In genomic region chr19:5640339-5640738, GRCm38 (mm10) we compare ENCODE assay signal across 19 mouse cellular contexts. TPM values are rescaled to one million over a fixed set of nuclear protein-coding genes. Genes with fewer than 3 reads are reported as not detected.
DNase-seq lines count a peak whose midpoint lies in the region; ATAC-seq and TF ChIP-seq lines count a peak whose summit lies in the region.
"Had no signal": no experiment of that assay in that cellular context is flagged by ENCODE, and none has a peak within 500 bp of the region (broad histone marks: within the 10 kb centered on the region; RNA-seq: fewer than 3 reads in every experiment).

No protein-coding gene starts in this region.

- no peak overlapping the region for H3K4me2 ChIP-seq in heart, postnatal 0 days (ENCODE audit: low read depth, low read length)
- H3K4me2 ChIP-seq: embryonic facial prominence, embryonic 12.5 days; hindbrain, embryonic 14.5 days; limb, embryonic 15.5 days; lung, embryonic 14.5 days had no signal

- H3K9me3 ChIP-seq in heart, embryonic 10.5 days: no peaks in the 10 kb centered on the region
- H3K9me3 ChIP-seq in E14TG2a.4 (ENCODE audit: low read length): no peaks in the 10 kb centered on the region
- no peaks in the 10 kb centered on the region for H3K9me3 ChIP-seq in heart, postnatal 0 days (replicated peaks; ENCODE audit: control insufficient read depth, low read length)
- H3K9me3 ChIP-seq: embryonic facial prominence, embryonic 12.5 days; limb, embryonic 15.5 days had no signal

- no peak for TF ChIP-seq CTCF in E14TG2a.4 (conservative IDR thresholded peaks at IDR 0.05; ENCODE audit: low read length)
- no peak for TF ChIP-seq CTCF in heart, postnatal 0 days (IDR thresholded peaks at IDR 0.05; ENCODE audit: low read depth)

- H3K9ac ChIP-seq in heart, postnatal 0 days (replicated peaks; ENCODE audit: low read depth, low read length): no peak overlapping the region
- H3K9ac ChIP-seq: embryonic facial prominence, embryonic 12.5 days; hindbrain, embryonic 14.5 days; limb, embryonic 15.5 days; lung, embryonic 14.5 days had no signal

- peak overlapping the region; percentile 33 for H3K4me3 ChIP-seq in heart, embryonic 10.5 days
- H3K4me3 ChIP-seq in E14TG2a.4 (replicated peaks; ENCODE audit: low read length): peak overlapping the region; percentile 62
- H3K4me3 ChIP-seq in heart, postnatal 0 days (ENCODE audit: low read depth, low read length): no peak overlapping the region
- H3K4me3 ChIP-seq: embryonic facial prominence, embryonic 12.5 days; erythroblast, embryonic 14.5 days; limb, embryonic 15.5 days had no signal

- 20% methylated on average over 9 of the region's 9 CpGs for WGBS in heart, embryonic 10.5 days
- WGBS in heart, postnatal 0 days: 29% methylated on average over 9 of the region's 9 CpGs

- peaks cover 67% of the 10 kb centered on the region for H3K36me3 ChIP-seq in heart, embryonic 10.5 days
- peaks cover 69% of the 10 kb centered on the region for H3K36me3 ChIP-seq in E14TG2a.4 (ENCODE audit: insufficient read depth, low read length)
- H3K36me3 ChIP-seq in heart, postnatal 0 days (replicated peaks; ENCODE audit: control insufficient read depth, insufficient read depth, low read length): peaks cover 56% of the 10 kb centered on the region

- H3K4me1 ChIP-seq in heart, embryonic 10.5 days: peaks cover 52% of the 10 kb centered on the region
- peaks cover 55% of the 10 kb centered on the region for H3K4me1 ChIP-seq in E14TG2a.4 (replicated peaks; ENCODE audit: low read depth, low read length)
- peaks cover 16% of the 10 kb centered on the region for H3K4me1 ChIP-seq in heart, postnatal 0 days (ENCODE audit: control insufficient read depth, insufficient read depth)

- DNase-seq in heart, embryonic 10.5 days (ENCODE audit: low spot score): peak; percentile 86
- no peak for DNase-seq in heart, adult 9 months (ENCODE audit: low spot score in 2 of 2)
- peak; percentile 40 to 46 for DNase-seq in kidney, postnatal 36 days
- no peak for DNase-seq in kidney, adult 9 months
- peak; percentile 27 for DNase-seq in heart, postnatal 0 days (ENCODE audit: low spot score)
- no peak for DNase-seq in embryo, embryonic 11 days
- DNase-seq: cerebellum, adult 9-11 months; gastrocnemius, postnatal 10 days; lung, embryonic 14.5 days; lung, postnatal 36 days; thymus, postnatal 25 days had no signal

- H3K27me3 ChIP-seq in heart, embryonic 10.5 days (ENCODE audit: insufficient read depth, poor library complexity, severe bottlenecking): no peaks in the 10 kb centered on the region
- H3K27me3 ChIP-seq in E14TG2a.4 (ENCODE audit: insufficient read depth, low read length): no peaks in the 10 kb centered on the region
- no peaks in the 10 kb centered on the region for H3K27me3 ChIP-seq in heart, postnatal 0 days (ENCODE audit: control insufficient read depth, insufficient read depth, low read length)
- H3K27me3 ChIP-seq: CH12.LX; embryonic facial prominence, embryonic 12.5 days; limb, embryonic 15.5 days had no signal

- peak overlapping the region; percentile 59 for H3K27ac ChIP-seq in heart, embryonic 10.5 days
- H3K27ac ChIP-seq in heart, postnatal 0 days (ENCODE audit: low read depth): no peak overlapping the region
- H3K27ac ChIP-seq: embryonic facial prominence, embryonic 12.5 days; hindbrain, embryonic 14.5 days; kidney, postnatal 0 days; limb, embryonic 15.5 days had no signal

- TF ChIP-seq EP300 in heart, postnatal 0 days (IDR thresholded peaks at IDR 0.05; ENCODE audit: low read depth): no peak

- ATAC-seq in heart, postnatal 0 days (ENCODE audit: insufficient read depth, low read depth): no peak
- ATAC-seq: forebrain, embryonic 14.5 days had no signal

RNA-seq across cellular contexts. Expression of gene Rela, which starts 3.1 kb away (rescaled TPM):
- polyA plus RNA-seq in heart, embryonic 10.5 days (2016; fragmentation: Nextera tagmentation; extraction: Ambion mirVana): 36.8 and 38.1 TPM in 2 replicates
- 26.3 and 49.5 TPM in 2 replicates for total RNA-seq in heart, postnatal 0 days (2014; rRNA removed; ENCODE audit: low replicate concordance)
- polyA plus RNA-seq in heart, postnatal 0 days (2015; fragmentation: Nextera tagmentation; extraction: Ambion mirVana): 22.9 and 23.6 TPM in 2 replicates

RNA-seq across cellular contexts. Expression of gene Sipa1, which starts 23.2 kb away (rescaled TPM):
- polyA plus RNA-seq in heart, embryonic 10.5 days (2016; fragmentation: Nextera tagmentation; extraction: Ambion mirVana): 24.7 and 28.9 TPM in 2 replicates
- total RNA-seq in heart, postnatal 0 days (2014; rRNA removed; ENCODE audit: low replicate concordance): 33.2 and 37.8 TPM in 2 replicates
- polyA plus RNA-seq in heart, postnatal 0 days (2015; fragmentation: Nextera tagmentation; extraction: Ambion mirVana): 12.3 and 14.0 TPM in 2 replicates

RNA-seq across cellular contexts. Expression of gene Kat5, which starts 30.3 kb away (rescaled TPM):
- polyA plus RNA-seq in heart, embryonic 10.5 days (2016; fragmentation: Nextera tagmentation; extraction: Ambion mirVana): 33.2 and 35.4 TPM in 2 replicates
- 55.4 and 164 TPM in 2 replicates for total RNA-seq in heart, postnatal 0 days (2014; rRNA removed; ENCODE audit: low replicate concordance)
- 27.0 and 29.7 TPM in 2 replicates for polyA plus RNA-seq in heart, postnatal 0 days (2015; fragmentation: Nextera tagmentation; extraction: Ambion mirVana)

RNA-seq across cellular contexts. Expression of gene Rnaseh2c, which starts 38.7 kb away (rescaled TPM):
- 113 and 142 TPM in 2 replicates for polyA plus RNA-seq in heart, embryonic 10.5 days (2016; fragmentation: Nextera tagmentation; extraction: Ambion mirVana)
- 42.4 and 57.6 TPM in 2 replicates for total RNA-seq in heart, postnatal 0 days (2014; rRNA removed; ENCODE audit: low replicate concordance)
- 50.7 and 51.8 TPM in 2 replicates for polyA plus RNA-seq in heart, postnatal 0 days (2015; fragmentation: Nextera tagmentation; extraction: Ambion mirVana)

RNA-seq across cellular contexts. Expression of gene Map3k11, which starts 48.2 kb away (rescaled TPM):
- 33.6 and 36.0 TPM in 2 replicates for polyA plus RNA-seq in heart, embryonic 10.5 days (2016; fragmentation: Nextera tagmentation; extraction: Ambion mirVana)
- 43.5 and 51.5 TPM in 2 replicates for total RNA-seq in heart, postnatal 0 days (2014; rRNA removed; ENCODE audit: low replicate concordance)
- 16.3 and 17.0 TPM in 2 replicates for polyA plus RNA-seq in heart, postnatal 0 days (2015; fragmentation: Nextera tagmentation; extraction: Ambion mirVana)

Comparison
In these comparisons a context has a peak if more than half of its experiments do, and no peak if none do; other contexts are left out.
1. DNase-seq: peak in heart, embryonic 10.5 days (single experiment), kidney, postnatal 36 days (2 of 2) and heart, postnatal 0 days (single experiment); none in heart, adult 9 months (0 of 2), kidney, adult 9 months (single experiment) and embryo, embryonic 11 days (single experiment).